Mouse (Mus musculus): ENCODE measurements around the gene Hdac4.

Gene Hdac4

GRCm38 (mm10) chr1:92100371-92100891, 95.1 kb downstream of the Hdac4 start:
- DNase-seq (ENCODE audit: low read depth, low spot score): no peak

GRCm38 (mm10) chr1:92099964-92100363, 95.5 kb downstream of the Hdac4 start:
- no peak for DNase-seq (ENCODE audit: low read depth, low spot score)

GRCm38 (mm10) chr1:92099502-92099901, 96.0 kb downstream of the Hdac4 start:
- DNase-seq (ENCODE audit: low read depth, low spot score): no peak

- no peak for DNase-seq (ENCODE audit: low read depth, low spot score)
Observed at GRCm38 (mm10) chr1:92098456-92098855, 97.0 kb downstream of the Hdac4 start.

- no peak for DNase-seq (ENCODE audit: low read depth, low spot score)
Observed at GRCm38 (mm10) chr1:92096991-92097525, 98.4 kb downstream of the Hdac4 start.

- DNase-seq (ENCODE audit: low read depth, low spot score): no peak
Observed at GRCm38 (mm10) chr1:92092286-92092685, 103.2 kb downstream of the Hdac4 start.

GRCm38 (mm10) chr1:92087821-92088220, 107.7 kb downstream of the Hdac4 start:
- no peak for DNase-seq (ENCODE audit: low read depth, low spot score)

GRCm38 (mm10) chr1:92087343-92087742, 108.2 kb downstream of the Hdac4 start:
- no peak for DNase-seq (ENCODE audit: low read depth, low spot score)

GRCm38 (mm10) chr1:92086841-92087240, 108.7 kb downstream of the Hdac4 start:
- DNase-seq (ENCODE audit: low read depth, low spot score): no peak

GRCm38 (mm10) chr1:92086277-92086813, 109.2 kb downstream of the Hdac4 start:
- no peak for DNase-seq (ENCODE audit: low read depth, low spot score)

GRCm38 (mm10) chr1:92084738-92085137, 110.8 kb downstream of the Hdac4 start:
- DNase-seq (ENCODE audit: low read depth, low spot score): no peak

GRCm38 (mm10) chr1:92084004-92084403, 111.5 kb downstream of the Hdac4 start:
- DNase-seq (ENCODE audit: low read depth, low spot score): no peak

- DNase-seq (ENCODE audit: low read depth, low spot score): no peak
Observed at GRCm38 (mm10) chr1:92082837-92083541, 112.5 kb downstream of the Hdac4 start.

GRCm38 (mm10) chr1:92082156-92082836, 113.2 kb downstream of the Hdac4 start:
- no peak for DNase-seq (ENCODE audit: low read depth, low spot score)

- DNase-seq (ENCODE audit: low read depth, low spot score): no peak
Observed at GRCm38 (mm10) chr1:92079982-92080537, 115.4 kb downstream of the Hdac4 start.

GRCm38 (mm10) chr1:92075312-92075711, 120.2 kb downstream of the Hdac4 start:
- DNase-seq (ENCODE audit: low read depth, low spot score): no peak

- DNase-seq (ENCODE audit: low read depth, low spot score): no peak
Observed at GRCm38 (mm10) chr1:92074655-92075054, 120.8 kb downstream of the Hdac4 start.

- DNase-seq (ENCODE audit: low read depth, low spot score): no peak
Observed at GRCm38 (mm10) chr1:92069932-92070677, 125.4 kb downstream of the Hdac4 start.

- DNase-seq (ENCODE audit: low read depth, low spot score): no peak
Observed at GRCm38 (mm10) chr1:92069464-92069863, 126.0 kb downstream of the Hdac4 start.

GRCm38 (mm10) chr1:92064307-92064706, 131.2 kb downstream of the Hdac4 start:
- DNase-seq (ENCODE audit: low read depth, low spot score): no peak

GRCm38 (mm10) chr1:92063271-92063670, 132.2 kb downstream of the Hdac4 start:
- no peak for DNase-seq (ENCODE audit: low read depth, low spot score)

Data from brain, embryonic 18.5 days (tissue).